Mouse (Mus musculus) kidney, adult 2 months (tissue): ENCODE results near the gene Dram1.

Experiments
- CTCF ChIP-seq: fragments of 200-500 bp; conservative IDR thresholded peaks from 2 replicates; pipeline ENCODE4 v1.5.1; 2011; ENCODE audit warnings: low read depth, mild to moderate bottlenecking, control low read depth, low read length, moderate library complexity, mixed read lengths; ENCODE audit not compliant: insufficient read depth, insufficient read length
- POLR2A ChIP-seq: fragments of 200-500 bp; IDR thresholded peaks from one replicate; pipeline ENCODE4 v1.6.1; 2011; ENCODE audit warnings: low read depth, low read length, control low read depth

DNA sequence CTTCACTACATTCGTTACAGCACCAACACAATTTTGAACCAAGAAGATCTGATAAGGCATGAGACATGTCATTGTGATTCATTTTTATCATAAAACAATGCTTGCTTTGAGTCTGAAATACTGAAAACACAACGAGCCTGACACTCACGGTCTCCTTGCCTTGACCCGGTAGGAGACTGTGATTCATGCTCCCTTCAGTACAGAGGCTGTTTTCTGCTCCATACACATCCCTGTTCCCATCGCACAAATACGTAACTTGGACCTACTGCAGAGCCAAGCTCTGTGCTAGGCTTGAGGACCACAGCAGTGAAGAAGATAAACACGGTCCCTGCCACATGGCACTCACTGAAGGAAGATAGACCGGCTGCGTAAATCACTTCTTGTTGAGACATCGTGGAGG, 90.8 kb downstream of the Dram1 start:
- TF ChIP-seq CTCF (no peak), POLR2A (no peak)
